Mouse (Mus musculus) spleen, adult 2 months (tissue): ENCODE data around the gene Yipf2.

ENCODE experiments used
- CTCF ChIP-seq: fragments of 200-500 bp; IDR thresholded peaks from 2 replicates; pipeline ENCODE4 v1.5.1; 2011; ENCODE audit warnings: mild to moderate bottlenecking, inconsistent platforms; ENCODE audit not compliant: insufficient read depth, insufficient read length, insufficient replicate concordance; ENCODE audit errors: extremely low read depth
- POLR2A ChIP-seq: fragments of 200-500 bp; IDR thresholded peaks from 2 replicates; pipeline ENCODE4 v1.6.1; 2011; ENCODE audit warnings: low read depth, low read length, inconsistent platforms

DNA sequence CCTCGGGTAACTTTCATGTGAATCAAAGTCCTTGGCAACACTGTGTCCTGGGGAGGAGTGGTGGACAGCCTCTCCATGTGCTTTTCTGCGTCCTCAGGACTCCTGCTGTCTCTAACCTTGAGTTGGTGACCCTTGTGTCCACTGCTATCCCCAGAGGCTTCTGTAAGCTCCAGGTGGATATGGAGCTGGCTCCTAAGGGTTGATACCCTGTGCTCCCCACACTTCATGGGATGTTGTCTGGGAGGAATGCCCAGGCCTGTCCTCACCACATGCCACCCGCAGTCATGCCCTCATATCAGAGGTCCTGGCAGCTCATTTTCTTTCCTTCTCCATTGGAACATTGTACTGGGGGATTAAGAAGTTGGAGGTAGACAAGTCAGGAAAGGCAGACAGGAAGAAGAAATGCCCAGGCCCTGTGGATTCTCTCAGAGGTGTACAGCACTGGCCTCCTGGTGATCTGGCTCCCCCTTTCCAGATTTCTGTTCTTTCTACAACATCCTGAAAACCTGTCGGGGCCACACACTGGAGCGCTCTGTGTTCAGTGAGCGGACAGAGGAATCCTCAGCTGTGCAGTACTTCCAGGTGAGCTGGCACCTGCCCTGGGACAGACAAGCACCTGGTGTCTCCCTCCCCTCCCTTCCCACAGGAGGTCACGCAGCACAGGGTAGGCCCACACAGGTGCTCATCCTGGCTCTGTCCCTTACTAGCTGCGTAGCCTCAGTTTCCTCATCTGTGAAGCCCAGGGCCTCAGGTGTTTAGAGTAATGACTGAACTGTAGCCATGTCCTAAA, 18.4 kb downstream of the Yipf2 start:
- TF ChIP-seq CTCF (no peak), POLR2A (no peak)
